Mouse (Mus musculus) cerebellum, adult 2 months (tissue): Measurements from ENCODE around the gene Gm42906. TPM values are rescaled to one million over a fixed set of nuclear protein-coding genes. Genes with fewer than 3 reads are reported as not detected.

ENCODE experiments used
- DNase-seq, 2 experiments: peaks; one replicate each; pipeline ENCODE4 v3.0.0; 2021
- H3K27ac ChIP-seq: fragments of 200-500 bp; 2 replicates; pipeline ENCODE4 v1.5.1; 2012; ENCODE audit warnings: low read length, control low read depth, inconsistent platforms; ENCODE audit not compliant: insufficient read depth
- H3K27me3 ChIP-seq: fragments of 200-500 bp; 2 replicates; pipeline ENCODE4 v1.6.1; 2012; ENCODE audit warnings: inconsistent platforms, mild to moderate bottlenecking, low read length, moderate library complexity; ENCODE audit not compliant: control insufficient read depth, insufficient read depth
- H3K4me1 ChIP-seq: fragments of 200-500 bp; 2 replicates; pipeline ENCODE4 v1.6.1; 2011; ENCODE audit warnings: low read length; ENCODE audit not compliant: control insufficient read depth, insufficient read depth
- H3K4me3 ChIP-seq: fragments of 200-500 bp; replicated peaks from 2 replicates; pipeline ENCODE3; 2011; ENCODE audit warnings: mild to moderate bottlenecking, low read depth, low read length, control low read depth; ENCODE audit not compliant: insufficient read depth
- CTCF ChIP-seq: fragments of 200-500 bp; IDR thresholded peaks from 2 replicates; pipeline ENCODE4 v1.5.1; 2011; ENCODE audit warnings: low read depth, mild to moderate bottlenecking, control low read depth, low read length, moderate library complexity, borderline replicate concordance; ENCODE audit not compliant: insufficient read depth
- POLR2A ChIP-seq: fragments of 200-500 bp; IDR thresholded peaks from 2 replicates; pipeline ENCODE4 v1.6.1; 2011; ENCODE audit warnings: low read length, control low read depth, borderline replicate concordance; ENCODE audit not compliant: insufficient read depth
- WGBS: fragments of 180-500 bp; shearing (Covaris S2); methylation state at CpG from one replicate; pipeline ENCODE4 v1.1.7; 2018; 5-methylcytosine and 5-hydroxymethylcytosine counted together
- polyA plus RNA-seq: library from polyadenylated mRNA; depleted of rRNA; stranded (reverse); fragments of >200 nt; gene quantifications from 2 replicates; pipeline ENCODE4 v1.2.3, GENCODE M21; 2012

The Gm42906 gene
- polyA plus RNA-seq, 1 experiment = not detected

GRCm38 (mm10) chr5:151127298-151127717 lies 300.7 kb downstream of the Gm42906 start:
- Histone ChIP-seq H3K27me3 (no peaks in the 10 kb centered on the region), H3K4me3 (no peak overlapping the region), H3K27ac (no peak overlapping the region), H3K4me1 (no peaks in the 10 kb centered on the region)
- TF ChIP-seq CTCF (no peak), POLR2A (no peak)
- 15% methylated on average over 6 of the region's 6 CpGs for WGBS
- DNase-seq = peak in 1 of 2 experiments; percentile 16

- H3K4me3 ChIP-seq = no peak overlapping the region
- H3K27ac ChIP-seq = no peak overlapping the region
- 35% methylated on average over 10 of the region's 10 CpGs for WGBS
Observed at GRCm38 (mm10) chr5:151126608-151127005, 301.4 kb downstream of the Gm42906 start.

GRCm38 (mm10) chr5:151125985-151126607 lies 301.9 kb downstream of the Gm42906 start:
- H3K4me3 ChIP-seq = no peak overlapping the region
- no peak overlapping the region for H3K27ac ChIP-seq
- DNase-seq = no peak
- no peaks in the 10 kb centered on the region for H3K27me3 ChIP-seq
- TF ChIP-seq CTCF = no peak
- no peak for TF ChIP-seq POLR2A
- 40% methylated on average over 6 of the region's 6 CpGs for WGBS
- no peaks in the 10 kb centered on the region for H3K4me1 ChIP-seq

More at GRCm38 (mm10) chr5:151126608-151127005, 301.4 kb downstream of the Gm42906 start:
- DNase-seq = no peak
- no peak for TF ChIP-seq CTCF
- no peak for TF ChIP-seq POLR2A
- Histone ChIP-seq H3K4me1 (no peaks in the 10 kb centered on the region), H3K27me3 (no peaks in the 10 kb centered on the region)

- DNase-seq = no peak
- H3K27ac ChIP-seq = no peak overlapping the region
- H3K4me3 ChIP-seq = no peak overlapping the region
- TF ChIP-seq POLR2A = no peak
- TF ChIP-seq CTCF = no peak
- no peaks in the 10 kb centered on the region for H3K27me3 ChIP-seq
- H3K4me1 ChIP-seq = no peaks in the 10 kb centered on the region; the same call in 1 of the 2 replicates
- WGBS = 85% methylated on average over 2 of the region's 2 CpGs
Observed at GRCm38 (mm10) chr5:151117846-151118245, 310.1 kb downstream of the Gm42906 start.

- H3K4me1 ChIP-seq = no peaks in the 10 kb centered on the region; the same call in 1 of the 2 replicates
- 90% methylated on average over 5 of the region's 5 CpGs for WGBS
- DNase-seq = no peak
- no peak overlapping the region for H3K4me3 ChIP-seq
- TF ChIP-seq CTCF = no peak
- TF ChIP-seq POLR2A = no peak
- no peak overlapping the region for H3K27ac ChIP-seq
- no peaks in the 10 kb centered on the region for H3K27me3 ChIP-seq
Observed at GRCm38 (mm10) chr5:151116192-151116887, 311.6 kb downstream of the Gm42906 start.

- H3K4me3 ChIP-seq = no peak overlapping the region
- TF ChIP-seq CTCF = no peak
- TF ChIP-seq POLR2A = no peak
- no peak for DNase-seq
- H3K27ac ChIP-seq = no peak overlapping the region
- H3K4me1 ChIP-seq = no peaks in the 10 kb centered on the region; the same call in 1 of the 2 replicates
- no peaks in the 10 kb centered on the region for H3K27me3 ChIP-seq
- WGBS = 87% methylated on average over 9 of the region's 9 CpGs
Observed at GRCm38 (mm10) chr5:151112743-151113142, 315.2 kb downstream of the Gm42906 start.

GRCm38 (mm10) chr5:151111080-151111871 lies 316.7 kb downstream of the Gm42906 start:
- Histone ChIP-seq H3K27me3 (no peaks in the 10 kb centered on the region), H3K4me3 (no peak overlapping the region), H3K27ac (no peak overlapping the region), H3K4me1 (no peaks in the 10 kb centered on the region; the same call in 1 of the 2 replicates)
- DNase-seq = no peak
- 82% methylated on average over 7 of the region's 7 CpGs for WGBS
- TF ChIP-seq CTCF (no peak), POLR2A (no peak)

- 45% methylated on average over 6 of the region's 6 CpGs for WGBS
- Histone ChIP-seq H3K4me1 (no peaks in the 10 kb centered on the region), H3K4me3 (no peak overlapping the region), H3K27ac (no peak overlapping the region), H3K27me3 (no peaks in the 10 kb centered on the region)
- DNase-seq = peak in 1 of 2 experiments; percentile 18
- TF ChIP-seq CTCF (no peak), POLR2A (no peak)
Observed at GRCm38 (mm10) chr5:151110461-151110908, 317.5 kb downstream of the Gm42906 start.
